8 mouse cellular contexts compared by ENCODE assay signal in genomic region chr13:93855701-93856183, GRCm38 (mm10).
DNase-seq lines count a peak whose midpoint lies in the region; ATAC-seq and TF ChIP-seq lines count a peak whose summit lies in the region.
"Had no signal": no experiment of that assay in that cellular context is flagged by ENCODE, and none has a peak within 500 bp of the region (broad histone marks: within the 10 kb centered on the region; RNA-seq: fewer than 3 reads in every experiment).

No protein-coding gene starts in this region.

- H3K27me3 ChIP-seq in heart, adult 2 months (ENCODE audit: control insufficient read depth, insufficient read depth, low read length), result no peaks in the 10 kb centered on the region
- H3K27me3 ChIP-seq in neural tube, embryonic 13.5 days, result no peaks in the 10 kb centered on the region

- ATAC-seq in neural tube, embryonic 13.5 days (ENCODE audit: low read depth), result no peak

- H3K4me2 ChIP-seq in neural tube, embryonic 13.5 days, result peak overlapping the region; percentile 24

- WGBS in heart, adult 2 months, result 9% methylated on average over 11 of the region's 11 CpGs
- WGBS in neural tube, embryonic 13.5 days, result 36% methylated on average over 11 of the region's 11 CpGs

- intact Hi-C loops in heart, adult 2 months (cut with DNase I), result loop anchor here (1.0 to 5.0 kb wide), 5 partner anchors 16 to 350 kb away; no protein-coding TSS in a partner anchor

- no peak overlapping the region for H3K4me3 ChIP-seq in heart, adult 2 months
- no peak overlapping the region for H3K4me3 ChIP-seq in neural tube, embryonic 13.5 days
- H3K4me3 ChIP-seq: myocyte had no signal

- peaks cover 3% of the 10 kb centered on the region; the same call in 1 of the 2 replicates for H3K36me3 ChIP-seq in heart, adult 2 months (ENCODE audit: control insufficient read depth, insufficient read depth, low read length)
- H3K36me3 ChIP-seq in neural tube, embryonic 13.5 days, result no peaks in the 10 kb centered on the region

- peaks cover 6% of the 10 kb centered on the region for H3K4me1 ChIP-seq in heart, adult 2 months (ENCODE audit: control insufficient read depth, insufficient read depth, low read length)
- peaks cover 10% of the 10 kb centered on the region for H3K4me1 ChIP-seq in neural tube, embryonic 13.5 days (replicated peaks)

- TF ChIP-seq POLR2A in brain, embryonic 14.5 days (IDR thresholded peaks at IDR 0.05; ENCODE audit: borderline replicate concordance, extremely low read depth, insufficient read depth, insufficient read length, poor library complexity, severe bottlenecking), result no peak
- no peak for TF ChIP-seq POLR2A in heart, adult 2 months (IDR thresholded peaks at IDR 0.05; ENCODE audit: insufficient read depth, low read depth, low read length)

- H3K9me3 ChIP-seq in neural tube, embryonic 13.5 days, result no peaks in the 10 kb centered on the region

- no peak overlapping the region for H3K9ac ChIP-seq in heart, adult 2 months (ENCODE audit: low read depth, low read length)
- H3K9ac ChIP-seq in neural tube, embryonic 13.5 days, result no peak overlapping the region

- peak; percentile 82; the same call in 1 of the 2 replicates for TF ChIP-seq EP300 in heart, adult 2 months (IDR thresholded peaks at IDR 0.05; ENCODE audit: insufficient read depth, low read depth, low read length)

- no peak overlapping the region for H3K27ac ChIP-seq in heart, adult 2 months
- no peak overlapping the region for H3K27ac ChIP-seq in neural tube, embryonic 13.5 days (replicated peaks)

- TF ChIP-seq CTCF in brain, embryonic 14.5 days (IDR thresholded peaks at IDR 0.05; ENCODE audit: borderline replicate concordance, extremely low read depth, insufficient read depth, insufficient read length), result peak; percentile 36; the same call in 1 of the 2 replicates
- TF ChIP-seq CTCF in heart, adult 2 months (IDR thresholded peaks at IDR 0.05), result peak; percentile 64

- peak; percentile 57 for DNase-seq in ovary, postnatal 36 days (ENCODE audit: low spot score)
- no peak for DNase-seq in ovary, postnatal 10 days (ENCODE audit: low spot score)
- no peak for DNase-seq in brain, embryonic 14.5 days (ENCODE audit: low read depth)
- peak; percentile 59 to 72 for DNase-seq in heart, adult 2 months
- DNase-seq in kidney, postnatal 14 days, result peak; percentile 49
- DNase-seq in frontal cortex, postnatal 10 days (ENCODE audit: low spot score in 2 of 2), result no peak

- H3K79me2 ChIP-seq in heart, adult 2 months (replicated peaks; ENCODE audit: control insufficient read depth, insufficient read depth, low read length), result no peaks in the 10 kb centered on the region

Comparison
In these comparisons a context has a peak if more than half of its experiments do, and no peak if none do; other contexts are left out.
1. DNase-seq: peak in ovary, postnatal 36 days (single experiment), heart, adult 2 months (2 of 2) and kidney, postnatal 14 days (single experiment); none in ovary, postnatal 10 days (single experiment), brain, embryonic 14.5 days (single experiment) and frontal cortex, postnatal 10 days (0 of 2).